Mouse (Mus musculus): ENCODE data around the gene Tmem198. TPM values are rescaled to one million over a fixed set of nuclear protein-coding genes. Genes with fewer than 3 reads are reported as not detected.

The Tmem198 gene
- polyA plus RNA-seq, 1 experiment from 2014 or later = 13.0 TPM

Other genes starting within 250 kb of the Tmem198 start
- not detected in 2 replicates for gene A630095N17Rik, start 247.4 kb upstream of the Tmem198 start, polyA plus RNA-seq (2014; fragmentation: Nextera tagmentation; extraction: Ambion mirVana)
- 15.9 and 18.1 TPM in 2 replicates for gene Dnajb2, start 243.1 kb upstream of the Tmem198 start, polyA plus RNA-seq (2014; fragmentation: Nextera tagmentation; extraction: Ambion mirVana)
- gene Ptprn, start 215.0 kb upstream of the Tmem198 start, polyA plus RNA-seq (2014; fragmentation: Nextera tagmentation; extraction: Ambion mirVana) = 4.2 and 4.4 TPM in 2 replicates
- 28.5 and 34.8 TPM in 2 replicates for gene Resp18, start 201.1 kb upstream of the Tmem198 start, polyA plus RNA-seq (2014; fragmentation: Nextera tagmentation; extraction: Ambion mirVana)
- gene Dnpep, start 161.5 kb upstream of the Tmem198 start, polyA plus RNA-seq (2014; fragmentation: Nextera tagmentation; extraction: Ambion mirVana) = 149 TPM in 2 replicates
- 0.52 and 0.68 TPM in 2 replicates for gene Des, start 119.2 kb upstream of the Tmem198 start, polyA plus RNA-seq (2014; fragmentation: Nextera tagmentation; extraction: Ambion mirVana)
- gene Speg, start 104.2 kb upstream of the Tmem198 start, polyA plus RNA-seq (2014; fragmentation: Nextera tagmentation; extraction: Ambion mirVana) = 13.4 and 15.2 TPM in 2 replicates
- 56.1 and 56.4 TPM in 2 replicates for gene Gmppa, start 43.6 kb upstream of the Tmem198 start, polyA plus RNA-seq (2014; fragmentation: Nextera tagmentation; extraction: Ambion mirVana)
- gene Asic4, start 29.1 kb upstream of the Tmem198 start, polyA plus RNA-seq (2014; fragmentation: Nextera tagmentation; extraction: Ambion mirVana) = 4.6 and 5.9 TPM in 2 replicates
- 15.2 and 20.8 TPM in 2 replicates for gene Chpf, start 225 bp upstream of the Tmem198 start, polyA plus RNA-seq (2014; fragmentation: Nextera tagmentation; extraction: Ambion mirVana)
- gene Obsl1, start 26.9 kb downstream of the Tmem198 start, polyA plus RNA-seq (2014; fragmentation: Nextera tagmentation; extraction: Ambion mirVana) = 31.0 and 33.2 TPM in 2 replicates
- gene Inha, start 27.5 kb downstream of the Tmem198 start, polyA plus RNA-seq (2014; fragmentation: Nextera tagmentation; extraction: Ambion mirVana) = 1.3 and 1.6 TPM in 2 replicates
- gene Stk11ip, start 42.0 kb downstream of the Tmem198 start, polyA plus RNA-seq (2014; fragmentation: Nextera tagmentation; extraction: Ambion mirVana) = 12.3 and 15.7 TPM in 2 replicates
- 6.5 and 7.2 TPM in 2 replicates for gene Slc4a3, start 66.7 kb downstream of the Tmem198 start, polyA plus RNA-seq (2014; fragmentation: Nextera tagmentation; extraction: Ambion mirVana)